Mouse (Mus musculus) myocyte (in vitro differentiated cells): ENCODE measurements around the gene Rnf32. TPM values are rescaled to one million over a fixed set of nuclear protein-coding genes. Genes with fewer than 3 reads are reported as not detected.

Experiments
- H3K27me3 ChIP-seq: one replicate; pipeline ENCODE4 v1.6.1; 2011; ENCODE audit not compliant: control insufficient read depth, insufficient read depth, insufficient read length
- H3K36me3 ChIP-seq: one replicate; pipeline ENCODE4 v1.6.1; 2011; ENCODE audit not compliant: control insufficient read depth, insufficient read depth
- H3K4me2 ChIP-seq: one replicate; pipeline ENCODE4 v1.6.1; 2011; ENCODE audit warnings: low read depth, control low read depth
- H3K4me3 ChIP-seq: one replicate; pipeline ENCODE4 v1.5.1; 2011; ENCODE audit warnings: mild to moderate bottlenecking, control low read depth, moderate library complexity
- H3K79me2 ChIP-seq: one replicate; pipeline ENCODE4 v1.6.1; 2011; ENCODE audit not compliant: control insufficient read depth, insufficient read depth
- H3ac ChIP-seq: one replicate; pipeline ENCODE4 v1.6.1; 2011; ENCODE audit not compliant: control insufficient read depth, insufficient read length
- CEBPB ChIP-seq: IDR thresholded peaks from 2 replicates; pipeline ENCODE4 v1.6.1; 2011; ENCODE audit warnings: mild to moderate bottlenecking, moderate library complexity; ENCODE audit not compliant: poor library complexity, insufficient read depth, severe bottlenecking
- E2F4 ChIP-seq: IDR thresholded peaks from one replicate; pipeline ENCODE4 v1.6.1; 2011; ENCODE audit warnings: mild to moderate bottlenecking, control low read depth, moderate library complexity; ENCODE audit not compliant: insufficient read depth
- MAX ChIP-seq: IDR thresholded peaks from one replicate; pipeline ENCODE4 v1.6.1; 2011; ENCODE audit warnings: low read depth, mild to moderate bottlenecking, control low read depth
- MYOD1 ChIP-seq, 3 experiments: IDR thresholded peaks; one replicate each; pipeline ENCODE4 v1.6.1; 2011; ENCODE audit warnings: control low read depth in 2 of 3, low read depth in 2 of 3, mild to moderate bottlenecking in 2 of 3, moderate library complexity in 1 of 3; ENCODE audit not compliant: insufficient read length in 2 of 3, control insufficient read depth in 1 of 3
- MYOG ChIP-seq, 3 experiments: IDR thresholded peaks; one replicate each; pipeline ENCODE4 v1.6.1; 2011; ENCODE audit warnings: control low read depth in 2 of 3, low read depth in 2 of 3, mild to moderate bottlenecking in 2 of 3; ENCODE audit not compliant: insufficient read length in 2 of 3, control insufficient read depth in 1 of 3, insufficient read depth in 1 of 3
- POLR2A ChIP-seq: IDR thresholded peaks from one replicate; pipeline ENCODE4 v1.6.1; 2011; ENCODE audit warnings: low read depth, mild to moderate bottlenecking, control low read depth, moderate library complexity; ENCODE audit not compliant: insufficient read length
- POLR2AphosphoS2 ChIP-seq: IDR thresholded peaks from one replicate; pipeline ENCODE4 v1.6.1; 2011; ENCODE audit warnings: low read depth, control low read depth; ENCODE audit not compliant: insufficient read length
- REST ChIP-seq: IDR thresholded peaks from one replicate; pipeline ENCODE4 v1.6.1; 2011; ENCODE audit warnings: mild to moderate bottlenecking, control low read depth, moderate library complexity; ENCODE audit not compliant: insufficient read depth, insufficient read length
- SRF ChIP-seq: IDR thresholded peaks from one replicate; pipeline ENCODE4 v1.6.1; 2011; ENCODE audit warnings: low read depth; ENCODE audit not compliant: control insufficient read depth, insufficient read length
- TCF12 ChIP-seq: IDR thresholded peaks from one replicate; pipeline ENCODE4 v1.6.1; 2011; ENCODE audit warnings: mild to moderate bottlenecking, control low read depth; ENCODE audit not compliant: poor library complexity, insufficient read depth, severe bottlenecking
- TCF3 ChIP-seq: IDR thresholded peaks from one replicate; pipeline ENCODE4 v1.6.1; 2011; ENCODE audit warnings: low read depth, control low read depth; ENCODE audit not compliant: insufficient read length
- USF1 ChIP-seq: IDR thresholded peaks from one replicate; pipeline ENCODE4 v1.6.1; 2011; ENCODE audit warnings: low read depth, mild to moderate bottlenecking, control low read depth, moderate library complexity
- polyA plus RNA-seq: library from polyadenylated mRNA; unstranded; fragments of >200 nt; fragmentation: generic; extraction: Trizol; gene quantifications from one replicate; pipeline ENCODE4 v1.2.1, GENCODE M21; 2012; ENCODE audit warnings: missing spikeins

Gene Rnf32
- polyA plus RNA-seq, 1 experiment = 0.96 TPM

GRCm38 (mm10) chr5:29171165-29171564 is 24.6 kb upstream of the Rnf32 start:
- H3ac ChIP-seq = no peak overlapping the region
- no peak overlapping the region for H3K4me3 ChIP-seq
- no peaks in the 10 kb centered on the region for H3K79me2 ChIP-seq
- TF ChIP-seq E2F4 = no peak
- no peak for TF ChIP-seq USF1
- no peak for TF ChIP-seq MAX
- H3K36me3 ChIP-seq = no peaks in the 10 kb centered on the region
- no peaks in the 10 kb centered on the region for H3K27me3 ChIP-seq
- no peak overlapping the region for H3K4me2 ChIP-seq

- Histone ChIP-seq H3K4me3 (no peak overlapping the region), H3ac (no peak overlapping the region), H3K79me2 (no peaks in the 10 kb centered on the region), H3K36me3 (no peaks in the 10 kb centered on the region), H3K4me2 (no peak overlapping the region), H3K27me3 (no peaks in the 10 kb centered on the region)
- TF ChIP-seq SRF (no peak), POLR2A (no peak), E2F4 (no peak), MYOG (IDR thresholded peaks at IDR 0.05; ENCODE audit: control insufficient read depth in 1 of 3, insufficient read depth in 1 of 3, insufficient read length in 2 of 3, low read depth in 2 of 3) (no peak), MYOD1 (IDR thresholded peaks at IDR 0.05; ENCODE audit: control insufficient read depth in 1 of 3, insufficient read length in 2 of 3, low read depth in 2 of 3) (no peak), MAX (no peak), TCF12 (no peak), CEBPB (no peak), TCF3 (no peak)
These were observed 9.0 kb upstream of the Rnf32 start for GRCm38 (mm10) chr5:29186798-29187197.

GRCm38 (mm10) chr5:29195231-29195569 is 592 bp upstream of the Rnf32 start:
- no peaks in the 10 kb centered on the region for H3K36me3 ChIP-seq
- H3K4me3 ChIP-seq = peak overlapping the region; percentile 29
- H3K4me2 ChIP-seq = peak overlapping the region; percentile 60
- TF ChIP-seq MYOD1 (IDR thresholded peaks at IDR 0.05; ENCODE audit: control insufficient read depth in 1 of 3, insufficient read length in 2 of 3, low read depth in 2 of 3) = no peak
- H3K27me3 ChIP-seq = no peaks in the 10 kb centered on the region
- H3ac ChIP-seq = no peak overlapping the region
- H3K79me2 ChIP-seq = no peaks in the 10 kb centered on the region

- no peaks in the 10 kb centered on the region for H3K27me3 ChIP-seq
- TF ChIP-seq TCF12 (no peak), MAX (no peak)
- H3K79me2 ChIP-seq = no peaks in the 10 kb centered on the region
- H3ac ChIP-seq = no peak overlapping the region
- H3K36me3 ChIP-seq = no peaks in the 10 kb centered on the region
- H3K4me2 ChIP-seq = peak overlapping the region; percentile 63
- peak overlapping the region; percentile 29 for H3K4me3 ChIP-seq
These were observed 469 bp downstream of the Rnf32 start for GRCm38 (mm10) chr5:29196264-29196658.

- no peak overlapping the region for H3K4me2 ChIP-seq
- no peak overlapping the region for H3ac ChIP-seq
- no peaks in the 10 kb centered on the region for H3K27me3 ChIP-seq
- no peaks in the 10 kb centered on the region for H3K79me2 ChIP-seq
- TF ChIP-seq MAX (no peak), TCF12 (no peak), USF1 (no peak), E2F4 (no peak), CEBPB (no peak), SRF (no peak), POLR2A (no peak), POLR2AphosphoS2 (no peak), REST (no peak), MYOD1 (IDR thresholded peaks at IDR 0.05; ENCODE audit: control insufficient read depth in 1 of 3, insufficient read length in 2 of 3, low read depth in 2 of 3) (no peak), TCF3 (no peak), MYOG (IDR thresholded peaks at IDR 0.05; ENCODE audit: control insufficient read depth in 1 of 3, insufficient read depth in 1 of 3, insufficient read length in 2 of 3, low read depth in 2 of 3) (no peak)
- no peaks in the 10 kb centered on the region for H3K36me3 ChIP-seq
- H3K4me3 ChIP-seq = no peak overlapping the region
These were observed 1.4 kb downstream of the Rnf32 start for GRCm38 (mm10) chr5:29197187-29197586.

GRCm38 (mm10) chr5:29198960-29199488 is 3.2 kb downstream of the Rnf32 start:
- TF ChIP-seq MYOD1 (IDR thresholded peaks at IDR 0.05; ENCODE audit: control insufficient read depth in 1 of 3, insufficient read length in 2 of 3, low read depth in 2 of 3) (no peak), SRF (no peak), TCF12 (no peak), E2F4 (no peak), REST (no peak), MAX (no peak), USF1 (no peak), TCF3 (no peak), POLR2AphosphoS2 (no peak), POLR2A (no peak), CEBPB (no peak), MYOG (IDR thresholded peaks at IDR 0.05; ENCODE audit: control insufficient read depth in 1 of 3, insufficient read depth in 1 of 3, insufficient read length in 2 of 3, low read depth in 2 of 3) (no peak)
- Histone ChIP-seq H3K79me2 (no peaks in the 10 kb centered on the region), H3ac (no peak overlapping the region), H3K4me3 (no peak overlapping the region), H3K4me2 (no peak overlapping the region), H3K27me3 (no peaks in the 10 kb centered on the region), H3K36me3 (no peaks in the 10 kb centered on the region)
